Mouse (Mus musculus): Measurements from ENCODE around the gene Tle4. TPM values are rescaled to one million over a fixed set of nuclear protein-coding genes. Genes with fewer than 3 reads are reported as not detected.
A peak's percentile ranks its signal among the peaks of the same experiment; 100 is the strongest.
"Not testable (repeated sequence)": the region's sequence is repeated elsewhere in the genome, so short reads cannot be mapped to it uniquely, and the experiment has no call there.

Tle4 gene
- 9.4 and 9.7 TPM in 2 replicates for polyA plus RNA-seq (2016; fragmentation: Nextera tagmentation; extraction: Ambion mirVana)

GRCm38 (mm10) chr19:14597917-14598689 lies at the start of gene Tle4:
Gene Tle4 (minus strand): TSS chr19:14598051.
- Histone ChIP-seq H3K9me3 (replicated peaks) (no peaks in the 10 kb centered on the region), H3K36me3 (peaks cover 12% of the 10 kb centered on the region; the same call in 1 of the 2 replicates), H3K27ac (peak within 1 kb of the TSS; percentile 95), H3K4me3 (peak within 1 kb of the TSS; percentile 92), H3K27me3 (replicated peaks) (peaks cover 14% of the 10 kb centered on the region; the same call in 1 of the 2 replicates), H3K9ac (peak within 1 kb of the TSS; percentile 97), H3K4me1 (peaks cover 35% of the 10 kb centered on the region), H3K4me2 (peak within 1 kb of the TSS; percentile 92)
- ATAC-seq, result peak; percentile 95
- WGBS (ENCODE audit: insufficient replicate concordance), result under 1% methylated on average over 71 of the region's 71 CpGs

DNA sequence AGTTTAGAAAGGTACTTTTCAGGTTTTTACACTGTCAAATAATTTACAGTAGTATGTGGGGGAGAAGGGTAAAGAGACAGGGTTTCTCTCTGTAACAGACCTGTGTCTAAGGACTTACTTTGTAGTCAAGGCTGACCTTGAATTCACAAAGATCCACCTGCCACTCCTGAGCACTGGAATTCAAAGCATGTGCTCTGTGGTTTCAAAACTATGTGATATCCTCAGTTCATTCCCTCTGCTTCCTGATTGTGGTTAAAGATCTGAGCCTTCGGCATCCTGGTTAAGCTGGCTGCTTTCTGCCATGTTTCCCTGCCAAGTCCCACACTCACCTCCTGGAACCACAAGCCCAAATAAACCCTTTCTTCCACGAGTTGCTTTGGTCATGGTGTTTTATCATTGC lies 47.8 kb upstream of the Tle4 start:
- Histone ChIP-seq H3K4me2 (no peak overlapping the region), H3K4me3 (no peak overlapping the region), H3K9me3 (replicated peaks) (no peaks in the 10 kb centered on the region), H3K27ac (no peak overlapping the region), H3K27me3 (replicated peaks) (no peaks in the 10 kb centered on the region), H3K4me1 (no peaks in the 10 kb centered on the region), H3K36me3 (no peaks in the 10 kb centered on the region), H3K9ac (no peak overlapping the region)
- ATAC-seq, result no peak
- 36% methylated on average over 2 of the region's 2 CpGs for whole genome bisulfite sequencing (ENCODE audit: insufficient replicate concordance)

GRCm38 (mm10) chr19:14644756-14645155 lies 46.9 kb upstream of the Tle4 start:
- no peaks in the 10 kb centered on the region for H3K4me1 ChIP-seq
- ATAC-seq, result no peak
- WGBS (ENCODE audit: insufficient replicate concordance), result 61% methylated on average over 3 of the region's 3 CpGs
- H3K9me3 ChIP-seq (replicated peaks), result no peaks in the 10 kb centered on the region
- no peak overlapping the region for H3K4me2 ChIP-seq
- no peak overlapping the region for H3K27ac ChIP-seq
- no peaks in the 10 kb centered on the region for H3K36me3 ChIP-seq
- H3K9ac ChIP-seq, result no peak overlapping the region
- no peak overlapping the region for H3K4me3 ChIP-seq
- H3K27me3 ChIP-seq (replicated peaks), result no peaks in the 10 kb centered on the region

DNA sequence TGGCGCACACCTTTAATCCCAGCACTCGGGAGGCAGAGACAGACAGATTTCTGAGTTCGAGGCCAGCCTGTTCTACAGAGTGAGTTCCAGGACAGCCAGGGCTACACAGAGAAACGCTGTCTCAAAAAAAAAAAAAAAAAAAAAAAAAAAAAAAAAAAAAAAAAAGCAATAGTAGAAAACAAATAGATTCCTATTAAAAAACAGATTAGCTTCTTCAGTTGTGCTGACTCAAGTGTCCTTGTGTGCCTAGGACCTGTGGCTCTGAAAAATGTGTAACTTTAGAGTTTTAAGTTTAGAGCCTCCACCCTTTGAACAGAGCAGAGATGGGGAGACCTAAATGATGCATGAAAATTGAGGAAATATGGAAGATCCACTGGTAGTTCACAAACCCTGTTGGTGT lies 45.2 kb upstream of the Tle4 start:
- 68% methylated on average over 4 of the region's 4 CpGs for WGBS (ENCODE audit: insufficient replicate concordance)
- not testable (repeated sequence) for H3K9me3 ChIP-seq (replicated peaks); ATAC-seq; H3K27ac ChIP-seq; H3K4me1 ChIP-seq; H3K4me2 ChIP-seq; H3K36me3 ChIP-seq; H3K4me3 ChIP-seq; H3K9ac ChIP-seq; H3K27me3 ChIP-seq (replicated peaks)

DNA sequence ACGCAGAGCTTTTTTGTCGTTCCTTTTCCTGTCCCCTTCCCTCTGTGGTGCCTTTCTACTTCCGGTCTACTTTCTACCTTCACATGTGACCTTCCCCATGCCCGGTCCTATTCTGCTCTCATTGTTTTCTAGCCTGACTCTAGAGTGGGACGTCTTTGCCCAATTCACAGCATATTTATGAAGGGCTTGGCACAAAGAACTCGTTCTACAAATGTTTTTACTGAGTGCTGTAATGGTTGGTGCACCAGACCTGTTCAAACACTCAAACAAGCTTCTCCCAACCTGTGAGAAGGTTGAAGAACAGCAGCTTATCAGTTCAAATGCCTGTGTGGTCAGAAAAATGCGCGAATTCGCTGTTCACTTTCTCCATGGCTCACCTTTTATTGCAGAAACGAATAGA lies 44.8 kb upstream of the Tle4 start:
- H3K36me3 ChIP-seq, result no peaks in the 10 kb centered on the region
- H3K4me3 ChIP-seq, result no peak overlapping the region
- ATAC-seq, result no peak
- no peak overlapping the region for H3K4me2 ChIP-seq
- H3K9ac ChIP-seq, result no peak overlapping the region
- no peaks in the 10 kb centered on the region for H3K4me1 ChIP-seq
- no peaks in the 10 kb centered on the region for H3K27me3 ChIP-seq (replicated peaks)
- no peaks in the 10 kb centered on the region for H3K9me3 ChIP-seq (replicated peaks)
- WGBS (ENCODE audit: insufficient replicate concordance), result 60% methylated on average over 10 of the region's 10 CpGs
- H3K27ac ChIP-seq, result no peak overlapping the region

GRCm38 (mm10) chr19:14635213-14635928 lies 37.5 kb upstream of the Tle4 start:
- no peaks in the 10 kb centered on the region for H3K36me3 ChIP-seq
- H3K27ac ChIP-seq, result no peak overlapping the region
- WGBS (ENCODE audit: insufficient replicate concordance), result 21% methylated on average over 10 of the region's 10 CpGs
- peak overlapping the region; percentile 9; the same call in 1 of the 2 replicates for H3K4me2 ChIP-seq
- peaks cover 14% of the 10 kb centered on the region for H3K4me1 ChIP-seq
- no peak overlapping the region for H3K4me3 ChIP-seq
- H3K27me3 ChIP-seq (replicated peaks), result no peaks in the 10 kb centered on the region
- no peak overlapping the region for H3K9ac ChIP-seq
- peak; percentile 65; the same call in 1 of the 2 replicates for ATAC-seq
- H3K9me3 ChIP-seq (replicated peaks), result no peaks in the 10 kb centered on the region

DNA sequence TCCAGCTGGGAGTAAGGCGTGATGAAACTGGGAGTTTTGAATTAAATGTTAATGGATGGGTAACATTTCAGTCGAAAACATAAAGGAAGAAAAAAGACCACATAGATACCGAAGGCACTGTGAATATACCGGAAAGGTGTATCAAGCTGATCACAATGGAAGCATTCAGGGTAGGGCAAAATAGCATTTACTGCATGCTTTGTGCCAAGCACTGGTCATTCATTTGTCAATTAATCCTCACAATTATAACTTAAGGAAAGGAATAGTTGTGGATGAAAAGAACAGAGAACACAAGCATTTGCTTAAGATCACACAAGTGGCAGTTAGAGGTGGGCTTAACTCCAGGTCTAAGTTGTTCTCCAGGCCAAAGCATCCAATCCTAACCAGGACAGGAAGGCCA lies 25.5 kb upstream of the Tle4 start:
- 74% methylated on average over 4 of the region's 4 CpGs for WGBS (ENCODE audit: insufficient replicate concordance)
- no peak overlapping the region for H3K9ac ChIP-seq
- H3K4me1 ChIP-seq, result no peaks in the 10 kb centered on the region
- H3K4me3 ChIP-seq, result no peak overlapping the region
- H3K36me3 ChIP-seq, result no peaks in the 10 kb centered on the region
- no peak overlapping the region for H3K4me2 ChIP-seq
- no peak overlapping the region for H3K27ac ChIP-seq
- no peak for ATAC-seq
- no peaks in the 10 kb centered on the region for H3K9me3 ChIP-seq (replicated peaks)
- no peaks in the 10 kb centered on the region for H3K27me3 ChIP-seq (replicated peaks)

- Histone ChIP-seq H3K36me3 (no peaks in the 10 kb centered on the region), H3K9ac (no peak overlapping the region), H3K27ac (no peak overlapping the region), H3K4me3 (no peak overlapping the region), H3K9me3 (replicated peaks) (no peaks in the 10 kb centered on the region), H3K4me1 (no peaks in the 10 kb centered on the region), H3K4me2 (no peak overlapping the region), H3K27me3 (replicated peaks) (no peaks in the 10 kb centered on the region)
- no peak for ATAC-seq
- 93% methylated on average over 1 of the region's 1 CpGs for WGBS (ENCODE audit: insufficient replicate concordance)
Observed at GRCm38 (mm10) chr19:14620534-14620933, 22.7 kb upstream of the Tle4 start.

DNA sequence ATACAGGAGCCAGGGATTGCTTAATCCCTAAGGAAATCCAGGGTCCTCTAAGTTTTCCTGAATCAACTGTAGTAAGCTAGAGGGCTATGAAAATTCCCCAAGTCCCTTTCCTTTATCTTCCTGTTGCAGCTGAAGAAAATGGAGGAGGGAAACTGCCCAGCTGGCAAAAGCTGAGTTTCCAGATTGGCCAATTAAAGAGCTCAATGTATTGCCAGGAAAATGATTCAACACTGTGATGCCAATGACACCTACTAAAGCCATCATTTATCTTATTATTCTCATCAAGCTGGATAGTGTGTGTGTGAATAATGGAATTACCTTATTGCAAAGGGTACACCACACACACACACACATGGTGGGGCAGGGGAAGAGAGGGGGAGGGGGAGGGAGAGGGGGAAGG lies 22.0 kb upstream of the Tle4 start:
- no peak for ATAC-seq
- no peak overlapping the region for H3K4me2 ChIP-seq
- no peak overlapping the region for H3K27ac ChIP-seq

DNA sequence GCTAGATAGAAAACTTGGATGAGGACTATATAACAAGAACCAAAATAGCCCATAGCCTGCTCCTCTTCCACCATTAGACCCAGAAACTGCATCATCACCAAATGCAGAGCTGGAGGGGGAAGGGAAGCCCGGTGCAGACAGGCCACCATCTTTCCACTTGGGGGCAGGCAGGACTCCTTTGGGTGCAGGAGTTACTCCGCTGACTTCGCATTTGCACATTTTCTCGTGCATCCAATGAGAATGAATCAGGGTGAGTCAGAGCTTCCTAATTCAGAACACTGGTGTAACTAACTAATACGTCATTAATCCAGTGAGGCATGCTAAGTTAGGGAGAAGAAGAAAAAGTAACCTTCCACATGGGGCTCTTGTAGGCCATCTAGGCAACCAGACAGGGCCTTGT lies 17.0 kb upstream of the Tle4 start:
- Histone ChIP-seq H3K27me3 (replicated peaks) (no peaks in the 10 kb centered on the region), H3K27ac (no peak overlapping the region), H3K4me2 (no peak overlapping the region), H3K9ac (no peak overlapping the region), H3K4me3 (no peak overlapping the region), H3K9me3 (replicated peaks) (no peaks in the 10 kb centered on the region), H3K36me3 (no peaks in the 10 kb centered on the region), H3K4me1 (0 out of 2 replicates have a peak, but pooled peaks cover 3% of the 10 kb centered on the region)
- ATAC-seq, result no peak
- 69% methylated on average over 5 of the region's 5 CpGs for WGBS (ENCODE audit: insufficient replicate concordance)

More for the DNA sequence above, 22.0 kb upstream of the Tle4 start:
- no peaks in the 10 kb centered on the region for H3K9me3 ChIP-seq (replicated peaks)
- no peak overlapping the region for H3K9ac ChIP-seq
- H3K36me3 ChIP-seq, result no peaks in the 10 kb centered on the region
- no peaks in the 10 kb centered on the region for H3K27me3 ChIP-seq (replicated peaks)
- no peak overlapping the region for H3K4me3 ChIP-seq
- H3K4me1 ChIP-seq, result no peaks in the 10 kb centered on the region

GRCm38 (mm10) chr19:14610542-14611317 lies 12.9 kb upstream of the Tle4 start:
- no peak overlapping the region for H3K4me3 ChIP-seq
- no peaks in the 10 kb centered on the region for H3K36me3 ChIP-seq
- no peak for ATAC-seq
- no peak overlapping the region for H3K27ac ChIP-seq
- H3K4me2 ChIP-seq, result no peak overlapping the region
- H3K9ac ChIP-seq, result no peak overlapping the region
- H3K9me3 ChIP-seq (replicated peaks), result no peaks in the 10 kb centered on the region
- WGBS (ENCODE audit: insufficient replicate concordance), result 45% methylated on average over 8 of the region's 8 CpGs
- H3K27me3 ChIP-seq (replicated peaks), result peaks cover 6% of the 10 kb centered on the region
- H3K4me1 ChIP-seq, result 0 out of 2 replicates have a peak, but pooled peaks cover 3% of the 10 kb centered on the region

DNA sequence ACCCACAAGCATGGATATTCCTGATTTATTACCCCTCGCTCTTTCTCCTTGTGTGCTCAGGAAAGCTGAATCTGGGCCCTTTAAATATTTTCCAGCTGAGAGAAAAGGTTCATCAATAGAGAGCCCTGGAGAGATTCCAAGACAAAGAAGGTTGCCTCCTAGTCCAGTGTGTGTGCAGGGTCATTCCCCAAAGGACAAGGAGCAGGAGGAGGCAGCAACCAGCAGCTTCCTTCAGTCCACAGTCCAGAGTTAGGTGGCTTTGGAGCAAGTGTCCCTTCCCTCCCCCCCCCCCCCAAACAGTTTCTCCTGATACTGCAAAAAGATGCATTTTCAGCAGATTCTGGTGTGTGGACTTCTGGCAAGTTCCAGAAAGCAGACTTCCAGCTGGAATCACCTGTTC lies 3.0 kb upstream of the Tle4 start:
- 76% methylated on average over 1 of the region's 1 CpGs for WGBS (ENCODE audit: insufficient replicate concordance)
- Histone ChIP-seq H3K27ac (no peak overlapping the region), H3K4me3 (no peak overlapping the region), H3K36me3 (no peaks in the 10 kb centered on the region), H3K9me3 (replicated peaks) (no peaks in the 10 kb centered on the region), H3K4me1 (peaks cover 22% of the 10 kb centered on the region), H3K9ac (no peak overlapping the region), H3K4me2 (no peak overlapping the region), H3K27me3 (replicated peaks) (peaks cover 18% of the 10 kb centered on the region; the same call in 1 of the 2 replicates)
- no peak for ATAC-seq

Measured in liver, embryonic 12.5 days (tissue).